Mouse (Mus musculus) megakaryocyte, adult 5-6 weeks (primary cell): Measurements from ENCODE around the gene Kif4. TPM values are rescaled to one million over a fixed set of nuclear protein-coding genes. Genes with fewer than 3 reads are reported as not detected.

Experiments used
- ATAC-seq: 2 replicates; pipeline ENCODE4 v1.8.0; 2016; ENCODE audit warnings: mild to moderate bottlenecking, inconsistent platforms; ENCODE audit not compliant: poor library complexity, severe bottlenecking
- total RNA-seq, 2 experiments: library from RNA; stranded (forward) in 1 of 2; stranded (reverse) in 1 of 2; fragments of 153-499, 151-499 nt in 1 of 2; fragments of 221-1000, 200-1000 nt in 1 of 2; gene quantifications; 2 replicates each; pipeline versions ENCODE4 v1.2.3 to v1.2.4; 2015 to 2017

Kif4 gene
- total RNA-seq, 2 experiments from 2014 or later = 40.1 to 53.5 TPM

DNA sequence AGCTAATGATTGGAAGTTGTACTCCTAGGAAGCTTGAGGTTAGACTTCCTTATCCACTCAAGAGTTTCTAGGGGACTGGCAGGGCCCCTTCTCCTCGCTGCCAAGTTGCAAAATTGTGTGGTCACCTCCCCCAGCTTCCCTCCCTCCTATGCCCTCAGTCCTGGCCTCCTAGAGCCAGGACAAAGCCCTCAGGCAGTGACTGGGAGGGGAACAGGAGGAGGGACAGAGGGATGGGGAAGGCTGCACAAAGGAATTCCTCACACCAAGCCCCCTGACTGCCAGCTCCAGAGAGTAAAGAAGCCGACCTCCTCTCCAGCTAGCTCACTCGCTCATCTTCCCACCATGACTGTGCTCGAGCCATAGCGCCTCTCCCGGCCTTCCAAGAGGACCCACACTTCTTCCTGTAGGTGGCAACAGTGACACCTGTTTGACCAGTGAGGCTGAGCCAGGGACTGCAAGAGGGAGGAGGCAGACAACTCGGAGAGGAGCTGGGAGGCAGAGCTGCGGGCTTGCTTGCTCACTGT lies 104.2 kb downstream of the Kif4 start, which contains the start of gene Gdpd2:
Gene Gdpd2, plus strand, starts transcription at position 209 of the 524 bp plus-strand sequence.
- peak; percentile 40 for ATAC-seq

DNA sequence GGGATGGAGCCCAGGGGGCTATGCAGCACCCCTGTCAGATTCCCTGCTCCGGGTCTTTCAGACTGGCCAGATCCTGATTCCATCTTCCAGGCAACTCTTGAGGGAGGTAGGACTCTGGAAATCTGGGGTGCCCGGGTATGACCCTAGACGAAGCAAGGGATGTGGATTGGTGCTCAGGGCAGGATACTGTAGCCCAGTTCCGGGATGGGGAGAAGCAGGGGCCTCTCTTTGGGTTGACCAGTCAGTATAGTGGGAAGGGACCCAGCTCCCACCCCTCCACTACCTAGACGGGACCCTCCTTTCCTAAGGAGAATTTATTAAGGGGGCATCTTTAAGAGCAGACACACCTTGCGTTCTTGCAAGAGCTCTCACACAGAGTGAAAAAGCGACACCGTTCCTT lies 104.7 kb downstream of the Kif4 start:
- ATAC-seq = no peak

DNA sequence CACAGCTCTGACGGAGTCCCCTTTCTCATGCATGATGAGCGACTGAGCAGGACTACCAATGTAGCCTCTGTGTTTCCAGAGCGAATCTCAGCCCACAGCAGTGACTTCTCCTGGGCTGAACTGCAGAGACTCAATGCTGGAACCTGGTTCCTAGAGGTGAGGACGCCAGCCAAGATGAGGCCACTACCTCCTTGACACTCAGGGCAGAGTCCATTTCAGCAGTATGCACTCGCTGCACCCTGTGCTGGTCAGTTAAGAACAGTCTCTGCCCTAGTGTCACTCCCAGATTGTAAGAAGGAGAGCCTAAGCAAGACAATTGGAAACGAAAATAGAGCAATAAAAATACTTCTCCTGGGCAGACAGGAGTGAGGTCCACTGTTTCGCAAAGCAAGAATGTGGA lies 108.8 kb downstream of the Kif4 start:
- ATAC-seq = no peak

DNA sequence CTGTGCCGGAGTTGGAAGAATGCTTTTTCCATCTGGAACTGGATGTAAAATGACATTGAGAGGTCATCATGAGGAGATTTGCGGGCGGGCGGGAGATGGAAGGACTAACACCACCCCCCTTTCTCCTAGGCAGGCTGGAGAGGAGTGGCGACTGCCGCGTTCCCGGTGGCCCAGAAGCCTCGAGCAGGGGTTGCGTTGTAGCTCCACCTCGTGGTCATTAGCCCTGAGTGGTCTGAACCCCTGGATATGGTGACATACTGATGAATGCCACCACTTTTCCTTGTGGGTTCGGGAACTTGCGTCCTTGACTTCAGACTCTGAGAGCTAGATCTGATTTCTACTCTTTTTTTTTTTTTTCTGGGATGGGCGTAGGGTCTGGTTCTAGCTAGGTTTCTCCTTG lies 113.4 kb downstream of the Kif4 start:
- peak; percentile 80 for ATAC-seq

DNA sequence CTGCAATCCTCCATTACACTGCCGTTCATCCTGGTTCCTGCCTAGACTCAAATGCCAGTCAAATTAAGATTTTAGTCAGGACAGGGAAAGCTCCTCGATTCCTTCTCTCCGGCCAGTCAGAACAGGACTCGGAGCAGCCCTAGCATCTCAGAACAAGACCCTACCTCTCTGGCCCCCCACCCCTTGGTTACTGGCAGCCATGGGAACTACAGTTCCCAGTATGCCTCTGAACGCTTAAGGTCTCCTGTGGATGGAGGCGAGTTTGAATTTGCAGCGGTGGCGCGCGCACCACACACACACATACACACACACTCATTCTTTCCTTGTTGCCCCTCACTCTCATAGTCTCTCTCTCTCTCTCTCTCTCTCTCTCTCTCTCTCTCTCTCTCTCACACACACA lies 113.9 kb downstream of the Kif4 start:
- ATAC-seq = no peak

DNA sequence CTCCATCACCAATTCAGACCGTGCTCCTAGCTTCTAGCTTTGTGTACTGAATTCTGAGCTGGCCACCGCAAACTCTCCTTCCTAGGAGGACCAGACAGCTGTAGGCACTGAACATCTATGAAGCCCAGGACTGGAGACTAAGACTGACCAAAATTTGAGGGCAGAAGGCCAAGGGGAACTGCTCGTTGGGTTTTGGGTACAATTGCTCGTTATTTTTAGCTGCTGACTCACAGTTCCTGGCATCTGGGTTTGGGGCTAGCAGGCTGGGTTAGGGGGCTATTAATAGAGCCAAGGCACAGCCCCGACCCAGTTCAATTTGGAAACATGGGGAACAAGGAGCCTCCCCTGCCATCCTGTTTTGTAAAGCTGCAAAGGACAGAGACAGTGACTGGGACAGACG lies 115.2 kb downstream of the Kif4 start:
- ATAC-seq = peak; percentile 69

DNA sequence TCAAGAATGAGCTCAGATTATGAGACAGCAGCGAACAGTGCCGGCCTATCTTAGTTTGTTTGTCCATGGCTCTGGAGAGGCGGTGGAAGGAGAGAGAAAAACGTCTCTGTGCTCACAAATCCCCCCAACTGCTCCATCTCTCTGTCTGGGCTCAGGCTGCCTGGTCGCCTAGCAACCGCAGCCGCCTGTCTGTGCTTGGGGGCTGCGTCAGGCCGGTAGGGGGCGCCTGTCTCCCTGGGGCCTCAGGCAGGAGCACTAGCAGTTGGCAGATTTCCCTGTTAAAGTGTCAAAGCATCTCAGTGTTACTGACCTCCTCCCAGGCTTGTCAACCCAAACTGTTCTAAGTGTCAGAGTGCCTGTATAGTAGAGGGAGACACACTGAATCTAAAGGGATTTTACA lies 116.4 kb downstream of the Kif4 start:
- ATAC-seq = peak; percentile 32; the same call in 1 of the 2 replicates

DNA sequence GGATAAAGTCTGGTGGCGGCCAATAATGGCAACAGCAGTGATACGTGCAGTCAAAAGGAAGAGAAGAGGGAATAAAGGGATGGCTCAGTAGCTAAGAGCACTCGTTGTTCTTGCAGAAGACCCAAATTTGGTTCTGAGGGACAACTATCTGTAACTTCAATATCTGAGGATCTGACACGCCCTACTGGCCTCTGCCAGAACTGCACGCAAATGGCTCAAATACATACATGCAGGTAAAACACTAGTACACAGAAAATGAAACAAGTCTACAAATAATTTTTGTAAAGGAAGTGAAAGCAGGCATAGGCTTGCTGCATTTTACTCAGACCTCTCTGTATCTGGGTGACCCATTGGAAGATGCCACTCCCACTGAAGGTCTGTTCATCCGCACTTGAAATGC lies 140.3 kb downstream of the Kif4 start:
- ATAC-seq = no peak

DNA sequence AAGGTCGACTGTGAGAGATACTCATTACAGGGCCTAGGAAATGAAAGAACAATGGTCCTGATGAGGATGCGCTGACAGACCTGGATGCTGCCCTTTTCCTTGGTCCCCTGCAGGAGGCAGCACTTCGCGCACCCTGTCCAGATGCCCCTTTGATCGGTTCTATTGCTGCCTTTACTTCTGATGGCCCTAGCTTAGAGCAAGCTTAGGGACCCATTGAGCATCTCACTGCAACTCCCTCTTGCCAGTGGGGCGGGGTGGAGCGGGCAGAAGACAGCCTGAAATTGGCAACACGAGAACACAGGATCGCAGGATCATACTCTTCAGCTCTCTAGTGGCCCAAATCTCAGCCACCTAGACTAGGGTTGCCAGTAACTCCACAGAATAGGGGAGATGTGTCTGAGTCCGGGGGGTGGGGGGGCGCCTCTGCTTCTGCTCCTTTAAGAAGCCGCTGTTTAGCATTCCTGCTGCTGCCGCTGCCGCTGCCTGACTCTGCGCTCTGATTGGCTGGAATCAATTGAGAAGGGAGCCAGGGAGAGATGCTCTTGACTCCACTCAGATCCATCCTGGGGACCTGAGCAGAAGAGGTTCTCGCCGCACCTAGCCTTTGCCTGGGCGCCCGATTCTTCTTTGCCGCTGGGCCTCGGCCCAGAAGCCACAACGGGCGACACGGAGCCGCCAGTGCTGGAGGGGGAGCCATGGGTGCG lies 141.8 kb downstream of the Kif4 start, which contains the start of gene Dlg3:
Gene Dlg3, plus strand, starts transcription at position 542 of the 704 bp plus-strand sequence.
- peak; percentile 51 for ATAC-seq

DNA sequence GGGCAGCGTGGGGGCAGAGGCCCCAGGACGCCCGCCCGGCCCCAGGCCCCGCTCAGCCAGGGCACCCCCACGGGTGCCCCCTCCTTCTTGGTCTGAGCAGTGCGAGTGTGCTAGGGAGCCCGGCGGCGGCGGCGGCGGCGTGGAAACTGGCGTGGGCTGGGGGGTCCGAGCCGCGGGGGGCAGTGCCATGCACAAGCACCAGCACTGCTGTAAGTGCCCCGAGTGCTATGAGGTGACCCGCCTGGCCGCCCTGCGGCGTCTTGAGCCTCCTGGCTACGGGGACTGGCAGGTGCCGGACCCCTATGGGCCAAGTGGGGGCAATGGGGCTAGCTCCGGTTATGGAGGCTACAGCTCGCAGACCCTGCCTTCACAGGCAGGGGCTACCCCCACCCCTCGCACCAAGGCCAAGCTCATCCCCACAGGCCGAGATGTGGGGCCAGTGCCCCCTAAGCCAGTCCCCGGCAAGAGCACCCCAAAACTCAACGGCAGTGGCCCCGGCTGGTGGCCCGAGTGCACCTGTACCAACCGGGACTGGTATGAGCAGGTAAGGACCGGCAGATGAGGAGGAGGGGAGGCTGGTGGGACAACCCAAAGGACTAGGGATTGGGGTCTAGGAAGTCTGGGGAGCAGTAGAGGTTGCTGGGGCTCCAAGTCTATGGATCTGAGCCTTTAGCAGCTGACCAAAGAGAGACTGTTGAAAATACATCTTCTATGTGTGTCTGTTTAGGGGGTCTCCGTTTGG lies 142.5 kb downstream of the Kif4 start:
- no peak for ATAC-seq

DNA sequence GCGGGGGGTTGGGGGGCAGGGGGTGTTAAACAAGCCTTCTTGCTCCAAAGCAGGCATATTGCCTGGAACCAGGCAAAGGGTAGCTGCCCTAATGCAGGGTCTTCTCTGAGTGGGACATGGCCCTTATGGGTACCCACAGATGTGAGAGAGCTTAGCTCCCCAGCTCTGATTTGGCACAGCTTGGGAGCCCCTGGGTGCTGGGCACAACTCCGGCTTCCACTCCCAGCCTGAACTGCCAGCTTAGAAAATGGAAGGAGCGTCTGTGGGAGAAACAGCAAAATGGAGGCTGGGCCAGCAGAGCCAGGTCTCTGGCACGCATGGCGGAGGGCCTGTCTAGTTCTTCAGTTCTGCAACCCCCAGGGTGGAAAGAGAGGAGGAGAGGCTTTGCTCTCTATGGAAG lies 143.7 kb downstream of the Kif4 start:
- ATAC-seq = no peak

DNA sequence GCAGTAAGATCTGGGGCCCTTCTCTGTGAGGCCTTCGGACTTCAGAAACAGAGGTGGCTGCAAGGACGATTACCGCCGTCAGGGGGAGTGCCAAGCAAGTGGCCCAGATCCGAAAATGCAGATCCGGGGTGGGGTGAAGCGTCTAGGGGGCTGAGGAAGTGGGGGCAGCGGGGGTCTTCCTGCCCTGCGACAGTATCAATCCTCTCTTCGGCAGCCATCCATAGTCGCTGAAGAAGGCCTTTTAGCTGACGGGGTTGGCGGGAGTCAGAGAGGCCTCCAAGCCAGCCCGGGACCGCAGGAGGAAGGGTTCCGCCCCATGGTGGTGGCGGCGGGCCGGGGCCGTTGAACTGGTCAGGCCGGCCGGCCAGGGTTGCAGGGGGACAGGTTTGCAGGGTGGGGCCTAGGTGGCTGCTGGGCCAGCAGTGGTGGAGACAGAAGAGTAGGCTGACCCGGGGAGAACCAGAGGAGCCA lies 148.8 kb downstream of the Kif4 start:
- peak; percentile 74 for ATAC-seq

DNA sequence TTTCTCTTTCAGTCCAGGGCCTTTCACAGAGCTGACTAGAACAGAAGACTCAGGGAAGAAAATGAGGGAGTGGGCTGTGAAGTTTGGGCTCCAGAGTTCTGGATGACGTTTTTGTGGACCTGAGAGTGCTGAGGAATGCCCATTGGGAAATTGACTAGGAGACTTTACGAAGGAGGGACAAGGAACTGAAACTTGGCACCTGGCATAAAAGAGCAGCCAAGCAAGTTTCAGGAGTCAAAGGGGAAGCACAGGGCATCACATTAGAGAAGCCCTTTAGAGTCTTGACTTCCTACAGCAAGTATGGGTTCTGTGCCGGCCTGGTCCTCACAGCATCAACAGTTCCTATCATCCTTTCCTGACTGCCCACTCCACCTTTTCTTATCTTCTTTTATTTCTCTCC lies 149.9 kb downstream of the Kif4 start:
- ATAC-seq = peak; percentile 24; the same call in 1 of the 2 replicates

DNA sequence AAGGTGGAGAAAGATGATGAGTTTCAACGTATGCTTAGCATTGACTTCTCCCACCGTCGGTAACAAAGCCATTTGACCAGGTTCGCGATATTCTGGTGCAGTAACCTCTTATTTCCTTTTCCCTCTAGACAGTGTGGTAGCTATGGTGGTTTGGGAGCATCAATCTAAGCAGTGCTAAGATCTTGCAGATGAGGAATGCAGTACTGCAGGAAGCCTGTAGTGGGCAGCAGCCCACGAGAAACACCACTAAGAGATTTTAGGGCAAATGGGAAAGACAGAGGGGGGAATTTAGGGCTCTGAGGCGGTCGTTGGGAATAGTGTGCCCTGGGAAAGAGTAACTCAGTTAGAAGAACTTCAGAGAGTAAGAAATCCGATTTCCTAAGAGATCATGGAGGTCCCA lies 151.0 kb downstream of the Kif4 start:
- peak; percentile 62 for ATAC-seq

Other genes starting within 250 kb of the Kif4 start
- not detected in 2 replicates for gene Otud6a, start 196.7 kb upstream of the Kif4 start, total RNA-seq (2015)
- not detected in 2 replicates for gene Otud6a, start 196.7 kb upstream of the Kif4 start, total RNA-seq (2017)
- gene Awat2, start 183.0 kb upstream of the Kif4 start, total RNA-seq (2015) = 0.45 TPM in 1 of 2 replicates, not detected in the other
- gene Awat2, start 183.0 kb upstream of the Kif4 start, total RNA-seq (2017) = 0.16 and 0.70 TPM in 2 replicates
- 75.3 and 94.6 TPM in 2 replicates for gene Igbp1, start 131.4 kb upstream of the Kif4 start, total RNA-seq (2015)
- gene Igbp1, start 131.4 kb upstream of the Kif4 start, total RNA-seq (2017) = 89.5 and 99.6 TPM in 2 replicates
- gene Dgat2l6, start 100.9 kb upstream of the Kif4 start, total RNA-seq (2015) = not detected in 2 replicates
- not detected in 2 replicates for gene Dgat2l6, start 100.9 kb upstream of the Kif4 start, total RNA-seq (2017)
- 0.46 TPM in 1 of 2 replicates, not detected in the other for gene Awat1, start 53.5 kb upstream of the Kif4 start, total RNA-seq (2015)
- not detected in 2 replicates for gene Awat1, start 53.5 kb upstream of the Kif4 start, total RNA-seq (2017)
- gene P2ry4, start 30.9 kb upstream of the Kif4 start, total RNA-seq (2015) = not detected in 2 replicates
- gene P2ry4, start 30.9 kb upstream of the Kif4 start, total RNA-seq (2017) = not detected in 2 replicates
- gene Arr3, start 20.2 kb upstream of the Kif4 start, total RNA-seq (2015) = not detected in 2 replicates
- not detected in 2 replicates for gene Arr3, start 20.2 kb upstream of the Kif4 start, total RNA-seq (2017)
- 48.4 and 60.2 TPM in 2 replicates for gene Pdzd11, start 831 bp downstream of the Kif4 start, total RNA-seq (2015)
- gene Pdzd11, start 831 bp downstream of the Kif4 start, total RNA-seq (2017) = 22.0 and 25.0 TPM in 2 replicates
- 1.2 and 4.7 TPM in 2 replicates for gene Gdpd2, start 104.1 kb downstream of the Kif4 start, total RNA-seq (2015)
- gene Gdpd2, start 104.1 kb downstream of the Kif4 start, total RNA-seq (2017) = 0.73 and 2.7 TPM in 2 replicates
- gene Dlg3, start 142.0 kb downstream of the Kif4 start, total RNA-seq (2015) = 1.0 and 2.5 TPM in 2 replicates
- gene Dlg3, start 142.0 kb downstream of the Kif4 start, total RNA-seq (2017) = 1.4 and 2.1 TPM in 2 replicates